In the genomic region with DNA sequence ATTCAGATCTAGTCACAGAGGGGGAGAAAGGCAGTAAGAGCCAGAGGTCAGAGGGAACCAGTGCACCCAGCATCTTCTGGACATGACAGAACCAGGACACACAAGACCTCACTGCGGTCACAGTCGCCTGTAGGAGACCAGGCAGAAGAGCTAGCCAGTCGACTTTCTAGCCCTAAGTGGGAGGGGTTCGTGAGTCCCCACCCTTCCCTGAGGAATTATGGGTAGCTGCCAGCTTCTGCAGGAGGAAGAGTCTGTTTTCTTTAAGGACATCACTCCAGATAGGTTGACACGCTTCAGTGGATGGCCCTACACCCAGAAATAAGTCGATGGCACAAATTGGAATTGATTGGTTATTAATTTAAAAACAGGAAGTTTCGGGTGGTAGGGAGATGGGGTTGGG, we compare ENCODE assay signal across 14 mouse cellular contexts. TPM values are rescaled to one million over a fixed set of nuclear protein-coding genes. Genes with fewer than 3 reads are reported as not detected.
DNase-seq lines count a peak whose midpoint lies in the region; ATAC-seq and TF ChIP-seq lines count a peak whose summit lies in the region.
"Had no signal": no experiment of that assay in that cellular context is flagged by ENCODE, and none has a peak within 500 bp of the region (broad histone marks: within the 10 kb centered on the region; RNA-seq: fewer than 3 reads in every experiment).

No protein-coding gene starts in this region.

- H3K9me3 ChIP-seq in kidney, embryonic 16.5 days (ENCODE audit: low read length): no peaks in the 10 kb centered on the region
- H3K9me3 ChIP-seq in liver, embryonic 14.5 days (ENCODE audit: control insufficient read depth, low read length): no peaks in the 10 kb centered on the region
- no peaks in the 10 kb centered on the region for H3K9me3 ChIP-seq in limb, embryonic 10.5 days (replicated peaks)

- WGBS in kidney, embryonic 16.5 days: 39% methylated on average over 7 of the region's 7 CpGs
- 29% methylated on average over 7 of the region's 7 CpGs for WGBS in liver, embryonic 14.5 days (ENCODE audit: insufficient replicate concordance)
- 25% methylated on average over 7 of the region's 7 CpGs for WGBS in limb, embryonic 10.5 days

- 0 out of 2 replicates have a peak, but pooled peaks cover 2% of the 10 kb centered on the region for H3K27me3 ChIP-seq in kidney, embryonic 16.5 days (ENCODE audit: insufficient read depth, low read length)
- H3K27me3 ChIP-seq in liver, embryonic 14.5 days (ENCODE audit: control insufficient read depth, insufficient read depth, low read length): peaks cover 17% of the 10 kb centered on the region
- peaks cover 45% of the 10 kb centered on the region for H3K27me3 ChIP-seq in limb, embryonic 10.5 days (ENCODE audit: low read depth, poor library complexity, severe bottlenecking)

- H3K27ac ChIP-seq in kidney, embryonic 16.5 days (ENCODE audit: low read length): no peak overlapping the region
- H3K27ac ChIP-seq in liver, embryonic 14.5 days: no peak overlapping the region
- no peak overlapping the region for H3K27ac ChIP-seq in limb, embryonic 10.5 days

- ATAC-seq in kidney, embryonic 16.5 days (ENCODE audit: low FRiP score, low TSS enrichment): no peak
- ATAC-seq in liver, embryonic 14.5 days (ENCODE audit: insufficient read depth): no peak
- no peak for ATAC-seq in megakaryocyte-erythroid progenitor cell, adult 5-6 weeks (replicated peaks; ENCODE audit: low FRiP score, low TSS enrichment, poor library complexity, severe bottlenecking)

- no peaks in the 10 kb centered on the region for H3K36me3 ChIP-seq in kidney, embryonic 16.5 days (ENCODE audit: insufficient read depth, low read length)
- H3K36me3 ChIP-seq in liver, embryonic 14.5 days (replicated peaks; ENCODE audit: control insufficient read depth, insufficient read depth, low read depth): no peaks in the 10 kb centered on the region
- no peaks in the 10 kb centered on the region for H3K36me3 ChIP-seq in limb, embryonic 10.5 days

- no peak for TF ChIP-seq CTCF in liver, embryonic 14.5 days (IDR thresholded peaks at IDR 0.05; ENCODE audit: low read depth)

- peaks cover 23% of the 10 kb centered on the region for H3K4me1 ChIP-seq in kidney, embryonic 16.5 days (ENCODE audit: insufficient read depth, low read length)
- no peaks in the 10 kb centered on the region; a peak in 2 of 4 replicates for H3K4me1 ChIP-seq in liver, embryonic 14.5 days (replicated peaks; ENCODE audit: control insufficient read depth in 2 of 2, insufficient read depth in 2 of 2, low read length in 1 of 2)
- peaks cover 49% of the 10 kb centered on the region for H3K4me1 ChIP-seq in limb, embryonic 10.5 days

- no peak for DNase-seq in kidney, adult 8-10 months
- DNase-seq in MN1 (ENCODE audit: low spot score): peak; percentile 69
- peak; percentile 38 for DNase-seq in embryo, embryonic 11 days
- DNase-seq in liver, embryonic 14.5 days (ENCODE audit: low read depth in 3 of 3, low spot score in 3 of 3): no peak
- DNase-seq in limb, embryonic 10.5 days (ENCODE audit: low spot score): no peak
- DNase-seq: cerebellum, adult 9-11 months; gastrocnemius, postnatal 36 days; layer of hippocampus, postnatal 36 days; thymus, postnatal 25 days had no signal

- H3K4me2 ChIP-seq in kidney, embryonic 16.5 days (replicated peaks; ENCODE audit: low read depth, low read length): peak overlapping the region; percentile 81; the same call in 1 of the 2 replicates
- peak overlapping the region; percentile 15 for H3K4me2 ChIP-seq in liver, embryonic 14.5 days (ENCODE audit: low read depth)

- H3K9ac ChIP-seq in kidney, embryonic 16.5 days (replicated peaks; ENCODE audit: low read length): no peak overlapping the region
- no peak overlapping the region for H3K9ac ChIP-seq in liver, embryonic 14.5 days (replicated peaks)

- no peak for TF ChIP-seq EP300 in liver, embryonic 14.5 days (IDR thresholded peaks at IDR 0.05; ENCODE audit: low read depth)

- no peak overlapping the region for H3K4me3 ChIP-seq in kidney, embryonic 16.5 days (ENCODE audit: low read length)
- H3K4me3 ChIP-seq in liver, embryonic 14.5 days (ENCODE audit: insufficient read depth in 1 of 2, low read depth in 2 of 2, low read length in 2 of 2): 0 out of 4 replicates have a peak overlapping the region, but pooled peaks of 1 of the 2 experiments have one; percentile 45
- no peak overlapping the region for H3K4me3 ChIP-seq in limb, embryonic 10.5 days

RNA-seq across cellular contexts. Expression of a gene that starts 30.4 kb away (rescaled TPM):
- 0.76 and 0.80 TPM in 2 replicates for polyA plus RNA-seq in kidney, embryonic 16.5 days (2015; fragmentation: Nextera tagmentation; extraction: Ambion mirVana)
- 0.04 and 0.12 TPM in 2 replicates for polyA plus RNA-seq in liver, embryonic 14.5 days (2012; rRNA removed)
- polyA plus RNA-seq in liver, embryonic 14.5 days (2014; fragmentation: Nextera tagmentation; extraction: Ambion mirVana): not detected in 2 replicates
- polyA plus RNA-seq in limb, embryonic 10.5 days (2016; fragmentation: Nextera tagmentation; extraction: Ambion mirVana): 1.6 and 1.9 TPM in 2 replicates
- total RNA-seq in megakaryocyte-erythroid progenitor cell, adult 5-6 weeks (2014; fragmentation: Nextera tagmentation): not detected in 2 replicates
- not detected in 2 replicates for total RNA-seq in megakaryocyte-erythroid progenitor cell, adult 5-6 weeks (2017)
- total RNA-seq: ES-E14; gastrocnemius, postnatal 36 days; layer of hippocampus, postnatal 36 days had no signal
- polyA plus RNA-seq: liver, embryonic 16.5 days had no signal

RNA-seq across cellular contexts. Expression of a gene that starts 42.2 kb away (rescaled TPM):
- 15.2 and 15.5 TPM in 2 replicates for polyA plus RNA-seq in kidney, embryonic 16.5 days (2015; fragmentation: Nextera tagmentation; extraction: Ambion mirVana)
- polyA plus RNA-seq in liver, embryonic 14.5 days (2012; rRNA removed): 0.28 TPM in 2 replicates
- polyA plus RNA-seq in liver, embryonic 14.5 days (2014; fragmentation: Nextera tagmentation; extraction: Ambion mirVana): 0.28 and 0.36 TPM in 2 replicates
- 11.2 and 12.1 TPM in 2 replicates for polyA plus RNA-seq in limb, embryonic 10.5 days (2016; fragmentation: Nextera tagmentation; extraction: Ambion mirVana)
- not detected in 2 replicates for total RNA-seq in megakaryocyte-erythroid progenitor cell, adult 5-6 weeks (2014; fragmentation: Nextera tagmentation)
- total RNA-seq in megakaryocyte-erythroid progenitor cell, adult 5-6 weeks (2017): not detected in 2 replicates

RNA-seq across cellular contexts. Expression of a gene that starts 47.7 kb away (rescaled TPM):
- polyA plus RNA-seq in kidney, embryonic 16.5 days (2015; fragmentation: Nextera tagmentation; extraction: Ambion mirVana): not detected in 2 replicates
- polyA plus RNA-seq in liver, embryonic 14.5 days (2012; rRNA removed): not detected in 2 replicates
- polyA plus RNA-seq in liver, embryonic 14.5 days (2014; fragmentation: Nextera tagmentation; extraction: Ambion mirVana): not detected in 2 replicates
- not detected in 2 replicates for polyA plus RNA-seq in limb, embryonic 10.5 days (2016; fragmentation: Nextera tagmentation; extraction: Ambion mirVana)
- total RNA-seq in megakaryocyte-erythroid progenitor cell, adult 5-6 weeks (2014; fragmentation: Nextera tagmentation): not detected in 2 replicates
- not detected in 2 replicates for total RNA-seq in megakaryocyte-erythroid progenitor cell, adult 5-6 weeks (2017)
- total RNA-seq: adrenal gland, postnatal 10 days; ES-E14; gastrocnemius, postnatal 36 days; layer of hippocampus, postnatal 36 days had no signal
- polyA plus RNA-seq: liver, embryonic 16.5 days had no signal

RNA-seq across cellular contexts. Expression of a gene that starts 50.4 kb away (rescaled TPM):
- 39.6 and 39.7 TPM in 2 replicates for polyA plus RNA-seq in kidney, embryonic 16.5 days (2015; fragmentation: Nextera tagmentation; extraction: Ambion mirVana)
- 3.3 and 4.8 TPM in 2 replicates for polyA plus RNA-seq in liver, embryonic 14.5 days (2012; rRNA removed)
- polyA plus RNA-seq in liver, embryonic 14.5 days (2014; fragmentation: Nextera tagmentation; extraction: Ambion mirVana): 6.3 and 7.2 TPM in 2 replicates
- polyA plus RNA-seq in limb, embryonic 10.5 days (2016; fragmentation: Nextera tagmentation; extraction: Ambion mirVana): 9.2 TPM in 2 replicates
- total RNA-seq in megakaryocyte-erythroid progenitor cell, adult 5-6 weeks (2014; fragmentation: Nextera tagmentation): 0.28 and 0.96 TPM in 2 replicates
- 0.70 and 1.3 TPM in 2 replicates for total RNA-seq in megakaryocyte-erythroid progenitor cell, adult 5-6 weeks (2017)

Comparison
In these comparisons a context has a peak if more than half of its experiments do, and no peak if none do; other contexts are left out.
1. DNase-seq: peak in MN1 (single experiment) and embryo, embryonic 11 days (single experiment); none in kidney, adult 8-10 months (0 of 2), liver, embryonic 14.5 days (0 of 3) and limb, embryonic 10.5 days (single experiment).